Mouse (Mus musculus) sigmoid colon, adult 10 weeks (tissue): Measurements from ENCODE around the gene Ice1. TPM values are rescaled to one million over a fixed set of nuclear protein-coding genes. Genes with fewer than 3 reads are reported as not detected.

Experiments used
- polyA plus RNA-seq: library from polyadenylated mRNA; stranded (reverse); fragments of 350-450 nt; fragmentation: Illumina TruSeq; extraction: RNeasy Lipid Tissue Mini Kit (QIAGEN cat#74804); gene quantifications from one replicate; pipeline ENCODE4 v1.2.3, GENCODE M21; 2014; ENCODE audit warnings: low read depth, low replicate concordance

Ice1 gene
- polyA plus RNA-seq: 29.7 TPM

GRCm38 (mm10) chr13:70637282-70637661 lies at the start of gene Ice1:
Ice1 (minus strand) TSS chr13:70637634.

Other genes with a start within 250 kb of the Ice1 start
- 0.35 TPM for gene Adamts16, start 204.2 kb upstream of the Ice1 start, polyA plus RNA-seq